Mouse (Mus musculus): ENCODE results near the gene Pcmt1. TPM values are rescaled to one million over a fixed set of nuclear protein-coding genes. Genes with fewer than 3 reads are reported as not detected.

Gene Pcmt1
- 100 to 1,000 TPM; 151 to 162 TPM for total RNA-seq (2021)
- long read RNA-seq, experiment 1, transcript Pcmt1-202 (8 exons, 2,491 nt), result major isoform, 71 of 156 reads
- long read RNA-seq, experiment 1, transcript Pcmt1-208 (8 exons, 2,757 nt), result minor isoform, 42 of 156 reads
- long read RNA-seq, experiment 1, transcript Pcmt1-210 (7 exons, 1,132 nt), result minor isoform, 14 of 156 reads
- long read RNA-seq, experiment 1, partial matches to known transcripts, result 5 of 156 reads
- long read RNA-seq, experiment 1, other reads (novel, unspliced or antisense), result 24 of 156 reads
- long read RNA-seq, experiment 2, transcript Pcmt1-208 (8 exons, 2,757 nt), result minor isoform, 67 of 270 reads
- long read RNA-seq, experiment 2, transcript Pcmt1-202 (8 exons, 2,491 nt), result major isoform, 127 of 270 reads
- long read RNA-seq, experiment 2, transcript Pcmt1-210 (7 exons, 1,132 nt), result minor isoform, 27 of 270 reads
- long read RNA-seq, experiment 2, partial matches to known transcripts, result 16 of 270 reads
- long read RNA-seq, experiment 2, other reads (novel, unspliced or antisense), result 31 of 270 reads

GRCm38 (mm10) chr10:7680731-7681301 is at the start of gene Pcmt1, which contains the start of gene Lats1:
TSS of gene Pcmt1 (minus strand) at chr10:7681136.
TSS of gene Lats1 (plus strand) at chr10:7681214.
- TF ChIP-seq CTCF (conservative IDR thresholded peaks at IDR 0.05), result no peak
- Histone ChIP-seq H3K27ac (peak within 1 kb of the TSS; percentile 99), H3K4me3 (peak within 1 kb of the TSS; percentile 61)
- peak; percentile 80 to 90 for DNase-seq (ENCODE audit: low spot score in 2 of 2)

DNA sequence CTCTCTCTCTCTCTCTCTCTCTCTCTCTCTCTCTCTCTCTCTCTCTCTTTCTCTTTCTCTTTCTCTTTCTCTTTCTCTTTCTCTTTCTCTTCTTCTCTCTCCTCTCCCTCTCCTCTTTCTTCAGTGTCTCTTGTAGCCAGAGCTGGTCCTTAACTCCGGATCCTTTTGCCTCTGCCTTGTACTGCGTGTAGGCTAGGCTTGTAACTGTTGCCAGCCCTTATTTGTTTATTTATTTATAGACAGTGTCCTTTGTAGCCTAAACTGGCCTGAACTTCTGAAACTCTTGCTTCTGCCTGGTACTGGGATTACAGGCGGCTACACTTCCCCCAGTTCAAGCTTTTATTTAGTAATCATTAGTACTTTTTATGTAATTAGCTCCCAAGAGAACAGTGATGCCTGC is 46.1 kb upstream of the Pcmt1 start:
- no peak for TF ChIP-seq CTCF (conservative IDR thresholded peaks at IDR 0.05)
- DNase-seq (ENCODE audit: low spot score in 2 of 2), result no peak
- Histone ChIP-seq H3K4me3 (peak overlapping the region; percentile 20; the same call in 1 of the 2 replicates), H3K27ac (no peak overlapping the region)

- peak overlapping the region; percentile 83 for H3K27ac ChIP-seq
- no peak for TF ChIP-seq CTCF (conservative IDR thresholded peaks at IDR 0.05)
Measured at GRCm38 (mm10) chr10:7726501-7726812, 45.5 kb upstream of the Pcmt1 start.

GRCm38 (mm10) chr10:7725751-7726500 is 45.0 kb upstream of the Pcmt1 start, which contains the start of gene Katna1:
TSS of gene Katna1 (plus strand) at chr10:7726000.
- H3K4me3 ChIP-seq, result peak within 1 kb of the TSS; percentile 80
- H3K27ac ChIP-seq, result peak within 1 kb of the TSS; percentile 83
- TF ChIP-seq CTCF (conservative IDR thresholded peaks at IDR 0.05), result no peak
- DNase-seq (ENCODE audit: low spot score in 2 of 2), result peak; percentile 91

More at GRCm38 (mm10) chr10:7726501-7726812, 45.5 kb upstream of the Pcmt1 start:
- DNase-seq (ENCODE audit: low spot score in 2 of 2), result no peak
- H3K4me3 ChIP-seq, result peak overlapping the region; percentile 80

- no peak for TF ChIP-seq CTCF (conservative IDR thresholded peaks at IDR 0.05)
- no peak overlapping the region for H3K4me3 ChIP-seq
- no peak overlapping the region for H3K27ac ChIP-seq
- no peak for DNase-seq (ENCODE audit: low spot score in 2 of 2)
Measured at GRCm38 (mm10) chr10:7715056-7715455, 34.1 kb upstream of the Pcmt1 start.

DNA sequence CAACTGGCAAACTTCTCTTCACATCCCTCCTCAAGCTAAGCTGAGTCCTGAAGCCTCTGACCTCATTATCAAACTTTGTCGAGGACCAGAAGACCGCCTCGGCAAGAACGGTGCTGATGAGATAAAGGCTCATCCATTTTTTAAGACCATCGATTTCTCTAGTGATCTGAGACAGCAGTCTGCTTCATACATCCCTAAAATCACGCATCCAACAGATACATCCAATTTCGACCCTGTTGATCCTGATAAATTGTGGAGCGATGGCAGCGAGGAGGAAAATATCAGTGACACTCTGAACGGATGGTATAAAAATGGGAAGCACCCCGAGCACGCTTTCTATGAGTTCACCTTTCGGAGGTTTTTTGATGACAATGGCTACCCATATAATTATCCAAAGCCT is 31.6 kb upstream of the Pcmt1 start:
- DNase-seq (ENCODE audit: low spot score in 2 of 2), result no peak
- no peak overlapping the region for H3K4me3 ChIP-seq
- TF ChIP-seq CTCF (conservative IDR thresholded peaks at IDR 0.05), result no peak
- H3K27ac ChIP-seq, result no peak overlapping the region

DNA sequence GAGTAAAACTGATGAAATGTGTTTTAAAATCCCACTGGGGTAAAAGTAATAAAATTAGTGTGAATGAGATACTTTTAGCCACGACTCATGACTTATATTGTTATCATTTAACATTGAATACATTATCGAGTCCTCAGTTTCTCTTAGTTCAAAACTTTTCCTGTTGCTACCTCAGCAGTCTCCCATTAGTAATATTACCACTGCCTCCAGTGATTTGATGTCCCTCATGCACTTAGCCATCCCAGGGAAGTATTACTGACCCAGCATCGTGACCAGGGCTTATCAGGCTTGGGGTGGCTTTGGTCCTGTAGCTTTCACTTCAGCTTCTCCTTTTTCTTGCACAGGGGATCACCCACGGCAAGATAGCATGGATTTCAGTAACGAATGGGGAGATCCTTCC is 29.2 kb upstream of the Pcmt1 start:
- no peak for TF ChIP-seq CTCF (conservative IDR thresholded peaks at IDR 0.05)
- DNase-seq (ENCODE audit: low spot score in 2 of 2), result no peak
- Histone ChIP-seq H3K27ac (no peak overlapping the region), H3K4me3 (no peak overlapping the region)

DNA sequence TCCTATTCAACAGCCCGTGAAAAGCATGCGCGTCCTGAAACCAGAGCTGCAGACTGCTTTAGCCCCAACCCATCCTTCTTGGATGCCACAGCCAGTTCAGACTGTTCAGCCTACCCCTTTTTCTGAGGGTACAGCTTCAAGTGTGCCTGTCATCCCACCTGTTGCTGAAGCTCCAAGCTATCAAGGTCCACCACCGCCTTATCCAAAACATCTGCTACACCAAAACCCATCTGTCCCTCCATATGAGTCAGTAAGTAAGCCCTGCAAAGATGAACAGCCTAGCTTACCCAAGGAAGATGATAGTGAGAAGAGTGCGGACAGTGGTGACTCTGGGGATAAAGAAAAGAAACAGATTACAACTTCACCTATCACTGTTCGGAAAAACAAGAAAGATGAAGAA is 21.6 kb upstream of the Pcmt1 start:
- TF ChIP-seq CTCF (conservative IDR thresholded peaks at IDR 0.05), result no peak

GRCm38 (mm10) chr10:7700120-7700519 is 19.2 kb upstream of the Pcmt1 start:
- DNase-seq (ENCODE audit: low spot score in 2 of 2), result no peak
- Histone ChIP-seq H3K27ac (no peak overlapping the region), H3K4me3 (no peak overlapping the region)
- TF ChIP-seq CTCF (conservative IDR thresholded peaks at IDR 0.05), result no peak

More for the DNA sequence above, 21.6 kb upstream of the Pcmt1 start:
- no peak overlapping the region for H3K4me3 ChIP-seq
- no peak overlapping the region for H3K27ac ChIP-seq
- DNase-seq (ENCODE audit: low spot score in 2 of 2), result peak in 1 of 2 experiments; percentile 46

GRCm38 (mm10) chr10:7695286-7695685 is 14.3 kb upstream of the Pcmt1 start:
- DNase-seq (ENCODE audit: low spot score in 2 of 2), result no peak
- TF ChIP-seq CTCF (conservative IDR thresholded peaks at IDR 0.05), result peak; percentile 54
- H3K27ac ChIP-seq, result no peak overlapping the region
- no peak overlapping the region for H3K4me3 ChIP-seq

GRCm38 (mm10) chr10:7686902-7687301 is 6.0 kb upstream of the Pcmt1 start:
- no peak overlapping the region for H3K4me3 ChIP-seq
- no peak for DNase-seq (ENCODE audit: low spot score in 2 of 2)
- no peak for TF ChIP-seq CTCF (conservative IDR thresholded peaks at IDR 0.05)
- H3K27ac ChIP-seq, result no peak overlapping the region; the same call in 1 of the 2 replicates

DNA sequence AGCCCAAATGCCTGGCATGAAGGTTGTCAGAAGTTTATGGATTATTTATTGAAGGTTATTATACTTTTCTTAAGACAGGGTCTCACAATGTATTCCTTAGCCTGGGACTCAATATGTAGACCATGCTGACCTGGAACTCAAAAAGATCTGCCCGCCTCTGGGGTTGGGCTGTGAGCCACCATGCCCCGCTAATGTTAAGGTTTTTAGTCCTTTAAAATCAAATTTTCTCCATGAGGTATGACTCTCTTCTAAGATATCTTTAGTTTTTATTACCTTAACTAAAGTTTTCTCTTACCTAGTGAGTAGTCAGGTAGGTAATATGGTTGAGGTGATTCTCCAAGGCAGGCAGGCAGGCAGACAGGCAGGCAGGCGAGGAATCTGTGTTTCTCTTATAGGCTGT is 1.3 kb upstream of the Pcmt1 start:
- TF ChIP-seq CTCF (conservative IDR thresholded peaks at IDR 0.05), result no peak
- DNase-seq (ENCODE audit: low spot score in 2 of 2), result no peak
- H3K4me3 ChIP-seq, result peak overlapping the region; percentile 61
- H3K27ac ChIP-seq, result peak overlapping the region; percentile 99

Measured in layer of hippocampus, adult 2 months (tissue).